Mouse (Mus musculus) mouse trophoblast stem cell (cell line): ENCODE measurements around the gene Gm3336.

Experiments
- in situ Hi-C, 2 experiments: fragments of 300-500 bp; cut with MseI, MboI; formaldehyde crosslinking; loops; 2 replicates in 1 of 2; 3 replicates in 1 of 2; pipeline ENCODE4 v1.15.1; 2025

Gm3336 gene

GRCm38 (mm10) chr8:70718297-70718696, at the start of gene Gm3336:
Gene Gm3336 (plus strand): TSS chr8:70718543.
- in situ Hi-C loops = no loop called here

- in situ Hi-C loops = loop anchor here in 1 of 2 experiments (5.0 kb wide), 1 partner anchor 36 kb away; no protein-coding TSS in a partner anchor
Measured at GRCm38 (mm10) chr8:70671615-70672324, 46.6 kb upstream of the Gm3336 start.

GRCm38 (mm10) chr8:70672325-70673078, 45.8 kb upstream of the Gm3336 start:
- in situ Hi-C loops = loop anchor here in 1 of 2 experiments (5.0 kb wide), 1 partner anchor 35 kb away; no protein-coding TSS in a partner anchor

GRCm38 (mm10) chr8:70673079-70673856, 45.1 kb upstream of the Gm3336 start, which contains the start of gene Lsm4:
Gene Lsm4 (plus strand): TSS chr8:70673248.
- in situ Hi-C loops = loop anchor here in 1 of 2 experiments (5.0 kb wide), 1 partner anchor 34 kb away; no protein-coding TSS in a partner anchor

GRCm38 (mm10) chr8:70674109-70674508, 44.2 kb upstream of the Gm3336 start:
- in situ Hi-C loops = loop anchor here in 1 of 2 experiments (5.0 kb wide), 1 partner anchor 33 kb away; no protein-coding TSS in a partner anchor

GRCm38 (mm10) chr8:70674716-70675115, 43.6 kb upstream of the Gm3336 start:
- in situ Hi-C loops = loop anchor here in 1 of 2 experiments (5.0 kb wide), 1 partner anchor 33 kb away; no protein-coding TSS in a partner anchor

- in situ Hi-C loops = no loop called here
Measured at GRCm38 (mm10) chr8:70675336-70675735, 43.0 kb upstream of the Gm3336 start.

- in situ Hi-C loops = no loop called here
Measured at GRCm38 (mm10) chr8:70677451-70678080, 40.8 kb upstream of the Gm3336 start.

- in situ Hi-C loops = no loop called here
Measured at GRCm38 (mm10) chr8:70678679-70679078, 39.7 kb upstream of the Gm3336 start.

- in situ Hi-C loops = no loop called here
Measured at GRCm38 (mm10) chr8:70679404-70679803, 38.9 kb upstream of the Gm3336 start.

GRCm38 (mm10) chr8:70680039-70680438, 38.3 kb upstream of the Gm3336 start:
- in situ Hi-C loops = no loop called here

GRCm38 (mm10) chr8:70681410-70681809, 36.9 kb upstream of the Gm3336 start:
- in situ Hi-C loops = no loop called here

GRCm38 (mm10) chr8:70682193-70682592, 36.1 kb upstream of the Gm3336 start:
- in situ Hi-C loops = no loop called here

- in situ Hi-C loops = no loop called here
Measured at GRCm38 (mm10) chr8:70682692-70683091, 35.7 kb upstream of the Gm3336 start.

- in situ Hi-C loops = no loop called here
Measured at GRCm38 (mm10) chr8:70684291-70684690, 34.1 kb upstream of the Gm3336 start.

- in situ Hi-C loops = no loop called here
Measured at GRCm38 (mm10) chr8:70687576-70687975, 30.8 kb upstream of the Gm3336 start.

- in situ Hi-C loops = no loop called here
Measured at GRCm38 (mm10) chr8:70688136-70688535, 30.2 kb upstream of the Gm3336 start.

- in situ Hi-C loops = no loop called here
Measured at GRCm38 (mm10) chr8:70689892-70690390, 28.4 kb upstream of the Gm3336 start.

- in situ Hi-C loops = no loop called here
Measured at GRCm38 (mm10) chr8:70691230-70691629, 27.1 kb upstream of the Gm3336 start.

GRCm38 (mm10) chr8:70691727-70692231, 26.6 kb upstream of the Gm3336 start:
- in situ Hi-C loops = no loop called here

- in situ Hi-C loops = no loop called here
Measured at GRCm38 (mm10) chr8:70693636-70694035, 24.7 kb upstream of the Gm3336 start.
